Mouse (Mus musculus): ENCODE data around the gene Zc3h13.

DNA sequence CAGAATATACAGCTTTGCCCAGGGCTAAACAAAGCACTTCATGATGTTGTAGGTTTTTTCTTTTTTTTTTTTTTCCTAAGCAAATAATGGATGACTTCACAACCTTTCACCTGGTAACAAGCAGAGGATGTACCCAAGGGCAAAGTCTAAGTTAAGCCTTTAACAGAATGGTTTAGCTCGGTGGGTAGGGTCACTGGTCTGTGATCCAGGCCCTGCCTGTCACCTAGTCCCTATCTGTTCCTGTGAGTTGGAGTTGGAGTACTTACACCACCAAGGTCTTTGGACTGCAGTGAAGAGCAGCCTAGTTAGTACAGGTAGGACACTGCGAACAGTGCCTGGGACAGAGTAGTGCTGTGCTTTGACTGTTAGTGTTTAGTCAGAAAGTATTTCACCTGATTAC, 53.7 kb downstream of the Zc3h13 start:
- TF ChIP-seq EP300 (optimal IDR thresholded peaks at IDR 0.05) = no peak
- no peak for TF ChIP-seq CTCF (IDR thresholded peaks at IDR 0.05; ENCODE audit: low read depth)
